Mouse (Mus musculus) thymus, adult 2 months (tissue): ENCODE results near the gene Ppp1r26.

ENCODE experiments used
- CTCF ChIP-seq: fragments of 200-500 bp; IDR thresholded peaks from 2 replicates; pipeline ENCODE4 v1.5.1; 2012; ENCODE audit warnings: mild to moderate bottlenecking, control low read depth, low read length, moderate library complexity, borderline replicate concordance; ENCODE audit not compliant: control insufficient read depth, poor library complexity, insufficient read depth; ENCODE audit errors: extremely low read depth
- POLR2A ChIP-seq: fragments of 200-500 bp; IDR thresholded peaks from 2 replicates; pipeline ENCODE4 v1.6.1; 2012; ENCODE audit warnings: mild to moderate bottlenecking, low read length, control low read depth, moderate library complexity; ENCODE audit not compliant: control insufficient read depth, poor library complexity, insufficient read depth; ENCODE audit errors: extremely low read depth

- TF ChIP-seq CTCF (no peak), POLR2A (no peak)
Measured at GRCm38 (mm10) chr2:28504676-28505075, 58.1 kb downstream of the Ppp1r26 start.
